Mouse (Mus musculus): ENCODE data around the gene Dtx2. TPM values are rescaled to one million over a fixed set of nuclear protein-coding genes. Genes with fewer than 3 reads are reported as not detected.

The Dtx2 gene
- 10 to 100 TPM; 16.6 to 19.2 TPM for total RNA-seq (2021)
- long read RNA-seq, experiment 1, transcript Dtx2-202 (11 exons, 2,650 nt), result major isoform, 9 of 30 reads
- long read RNA-seq, experiment 1, partial matches to known transcripts, result 17 of 30 reads
- long read RNA-seq, experiment 1, other reads (novel, unspliced or antisense), result 3 of 30 reads
- long read RNA-seq, experiment 2, transcript Dtx2-202 (11 exons, 2,650 nt), result major isoform, 13 of 21 reads
- long read RNA-seq, experiment 2, partial matches to known transcripts, result 4 of 21 reads
- long read RNA-seq, experiment 2, other reads (novel, unspliced or antisense), result 3 of 21 reads

DNA sequence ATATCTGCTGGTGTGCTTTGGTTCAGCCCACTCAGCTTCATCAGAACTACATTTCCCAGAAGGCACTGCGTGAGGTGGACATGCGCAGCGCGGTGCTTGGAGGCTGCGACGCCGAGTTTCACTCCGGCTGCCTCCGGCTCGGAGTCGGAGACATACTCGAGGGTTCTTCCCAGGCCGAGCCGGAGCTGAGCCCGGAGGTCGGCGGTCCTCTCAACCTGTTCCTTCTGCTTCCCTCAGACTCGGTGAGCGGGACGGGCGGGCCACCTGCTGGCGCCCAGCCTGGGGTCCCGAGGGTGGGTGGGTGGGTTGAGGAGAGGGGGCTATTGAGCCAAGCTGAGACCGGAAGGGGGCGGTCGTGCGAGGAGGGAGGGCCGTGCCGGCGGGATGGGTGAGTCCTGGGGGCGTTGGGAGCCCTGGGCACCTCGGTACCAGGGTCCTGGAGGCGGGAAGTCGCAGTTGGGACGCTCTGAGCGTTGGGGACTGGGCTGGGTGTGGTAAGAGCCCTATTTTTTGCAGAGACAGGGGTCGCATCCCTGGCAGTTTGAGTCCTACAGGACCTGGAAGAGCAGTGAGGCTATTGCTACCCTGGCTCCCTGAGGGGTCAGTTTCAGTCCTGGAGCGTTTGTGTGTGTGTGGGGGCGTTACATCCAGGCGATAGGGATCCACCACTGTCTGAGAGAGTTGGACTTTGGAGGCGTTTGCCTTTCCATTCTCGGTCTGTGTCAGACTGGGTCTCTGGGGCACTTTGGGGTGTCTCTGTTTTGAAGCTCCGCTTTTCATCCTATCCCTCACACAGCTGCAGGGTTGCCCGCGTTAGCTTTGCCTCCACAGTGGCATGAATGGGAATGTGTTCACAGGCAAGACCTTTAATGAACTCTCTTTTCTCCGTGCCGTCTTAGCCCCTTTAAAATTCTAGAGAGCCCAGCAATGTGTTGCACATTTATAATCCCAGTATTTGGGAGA, at the start of gene Dtx2:
Gene Dtx2 (plus strand): TSS at position 76 of the 963 bp plus-strand sequence.
- peak; percentile 94 for DNase-seq

DNA sequence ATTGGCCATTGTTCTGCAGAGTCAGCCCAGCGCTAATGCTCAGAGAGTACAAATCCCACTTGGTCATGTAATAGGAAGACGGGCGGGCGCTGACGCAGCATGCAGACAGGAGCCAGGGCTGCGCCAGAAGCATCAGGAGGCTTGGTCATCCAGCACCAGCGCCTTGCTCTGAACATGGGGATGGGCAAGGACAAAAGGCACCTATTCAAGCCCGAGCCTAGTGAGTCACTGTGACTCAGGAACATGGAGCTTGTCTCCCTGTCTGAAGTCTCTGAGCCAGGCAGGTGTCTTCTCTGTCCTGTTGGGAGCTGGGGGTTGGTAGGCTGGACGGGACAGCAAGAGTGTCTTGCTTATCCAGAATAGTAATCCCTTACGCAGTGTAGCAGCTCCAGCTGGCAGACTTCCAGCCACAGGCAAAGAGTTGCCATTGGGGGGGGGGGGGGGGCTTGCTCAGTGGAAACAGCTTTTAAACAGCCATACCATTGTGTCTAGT, 48.6 kb upstream of the Dtx2 start:
- peak; percentile 39 for DNase-seq

- DNase-seq, result no peak
Observed at GRCm38 (mm10) chr5:135946621-135947020, 48.0 kb upstream of the Dtx2 start.

DNA sequence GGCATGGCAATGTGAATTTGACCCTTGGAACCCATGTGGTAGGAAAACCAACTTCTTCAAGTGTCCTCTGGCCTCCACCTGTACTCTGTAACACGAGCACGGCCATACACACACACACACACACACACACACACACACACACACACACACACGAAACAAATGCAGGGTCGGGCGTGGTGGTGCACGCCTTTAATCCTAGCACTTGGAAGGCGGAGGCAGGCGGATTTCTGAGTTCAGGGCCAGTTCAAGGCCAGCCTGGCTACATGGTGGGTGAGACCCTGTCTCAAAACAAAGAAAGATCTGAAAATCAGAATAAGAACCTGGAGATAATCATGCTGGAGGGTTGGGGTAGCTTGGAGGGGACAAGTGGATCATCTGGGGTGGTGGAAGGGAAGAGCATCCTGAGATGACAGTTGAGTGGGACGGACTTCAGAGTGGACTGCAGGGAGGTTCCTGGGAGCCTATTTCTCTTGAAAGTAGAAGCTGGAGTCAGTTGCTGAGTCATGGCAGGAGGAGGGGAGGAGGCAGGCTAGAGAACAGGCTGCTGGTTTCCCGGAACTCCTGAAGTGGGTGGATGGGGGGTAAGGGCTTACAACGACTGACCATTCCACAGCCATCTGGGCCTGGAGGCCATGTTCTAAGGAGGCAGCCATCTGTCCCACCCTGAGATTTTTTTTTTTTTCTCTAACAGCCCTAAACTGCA, 43.7 kb upstream of the Dtx2 start:
- peak; percentile 46 for DNase-seq

GRCm38 (mm10) chr5:135951660-135952059, 42.9 kb upstream of the Dtx2 start:
- peak; percentile 63 for DNase-seq

GRCm38 (mm10) chr5:135952830-135953229, 41.8 kb upstream of the Dtx2 start:
- no peak for DNase-seq

GRCm38 (mm10) chr5:135956300-135957206, 38.0 kb upstream of the Dtx2 start:
- DNase-seq, result no peak

DNA sequence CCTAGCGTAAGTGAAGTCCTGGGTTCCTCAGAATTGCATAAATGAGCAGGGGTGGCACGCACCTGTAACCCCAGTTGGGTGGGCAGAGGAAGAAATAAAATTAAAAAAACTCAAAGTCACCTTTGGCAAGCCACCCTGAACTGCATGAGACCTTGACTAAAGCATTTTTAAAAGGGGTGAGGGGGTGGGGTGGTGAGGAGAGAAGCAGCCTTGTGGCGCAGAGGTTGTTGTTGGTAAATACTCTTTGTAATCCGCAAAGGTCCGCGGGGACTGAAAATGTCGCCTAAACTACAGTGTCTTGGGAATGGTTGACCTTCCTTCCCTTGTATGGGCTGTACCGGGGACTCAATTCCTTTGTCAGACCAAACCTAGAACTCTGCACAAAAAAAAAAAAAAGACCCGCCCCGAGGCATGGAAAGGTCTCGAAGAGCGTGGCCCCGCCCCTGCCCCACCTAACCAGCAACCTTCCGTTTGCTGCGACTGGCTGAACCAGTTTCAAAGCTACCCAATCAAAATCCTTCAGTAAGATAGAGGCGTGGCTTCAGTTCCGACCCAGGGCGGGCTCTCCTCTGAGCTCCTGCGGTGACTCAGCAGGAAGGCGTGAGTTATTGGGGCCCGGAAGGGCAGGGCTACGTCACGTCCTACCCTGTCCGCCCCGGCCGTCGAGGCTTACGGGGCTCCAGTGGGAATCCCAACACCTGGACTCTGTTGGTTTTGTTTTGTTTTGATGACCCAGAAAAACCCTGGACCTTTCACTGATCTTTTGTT, 37.2 kb upstream of the Dtx2 start:
- DNase-seq, result peak; percentile 95

GRCm38 (mm10) chr5:135958367-135958766, 36.2 kb upstream of the Dtx2 start:
- no peak for DNase-seq

- DNase-seq, result no peak
Observed at GRCm38 (mm10) chr5:135959911-135960310, 34.7 kb upstream of the Dtx2 start.

DNA sequence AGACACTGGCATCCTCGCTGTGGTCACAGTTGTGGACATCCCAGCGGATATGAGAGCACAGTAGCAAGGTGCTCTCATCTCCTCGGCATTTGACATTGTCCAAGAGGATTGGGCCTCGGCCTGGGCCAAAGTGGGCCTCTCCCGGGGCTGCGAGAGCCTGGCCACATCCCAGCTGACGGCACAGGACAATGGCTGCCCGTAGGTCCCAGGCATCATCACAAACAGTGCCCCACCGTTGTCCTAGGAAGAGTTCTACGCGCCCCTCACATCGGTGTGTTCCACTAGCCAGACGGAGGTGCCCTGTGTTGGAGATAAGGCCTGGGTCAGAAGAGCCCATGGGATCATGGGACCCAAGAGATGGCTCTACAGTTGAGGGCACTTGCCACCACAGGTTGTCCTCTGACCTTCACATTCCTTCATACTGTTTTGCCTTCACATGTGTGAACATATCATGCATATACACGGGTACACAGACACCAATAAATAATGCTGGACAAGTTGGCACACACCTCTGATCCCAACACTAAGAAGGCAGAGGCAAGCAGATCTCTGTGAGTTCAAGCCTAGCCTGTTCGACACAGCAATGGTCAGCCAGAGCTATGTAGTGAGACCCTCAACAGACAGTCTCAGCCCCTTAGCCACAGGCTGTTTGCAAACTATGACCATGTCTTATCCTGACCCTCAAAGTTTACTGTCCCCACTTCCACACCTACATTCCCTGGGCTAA, 33.5 kb upstream of the Dtx2 start:
- DNase-seq, result no peak

DNA sequence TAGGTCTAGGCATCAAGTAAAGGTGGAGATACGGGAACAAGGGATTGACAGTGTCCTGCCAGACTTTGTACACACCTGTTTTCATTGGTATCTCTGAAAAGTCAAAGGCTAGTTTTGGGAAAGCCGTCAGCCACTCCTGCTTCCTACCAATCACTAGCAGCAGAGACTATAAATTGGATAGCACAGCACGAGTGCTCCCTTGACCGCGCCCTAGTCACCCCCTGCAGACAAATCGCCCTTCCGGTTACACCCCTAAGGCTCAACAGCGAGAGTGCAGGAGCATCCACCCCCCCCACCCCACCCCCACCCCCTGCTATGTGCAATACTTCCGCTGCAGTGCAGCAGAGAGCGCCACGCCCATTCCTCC, 32.5 kb upstream of the Dtx2 start:
- DNase-seq, result no peak

DNA sequence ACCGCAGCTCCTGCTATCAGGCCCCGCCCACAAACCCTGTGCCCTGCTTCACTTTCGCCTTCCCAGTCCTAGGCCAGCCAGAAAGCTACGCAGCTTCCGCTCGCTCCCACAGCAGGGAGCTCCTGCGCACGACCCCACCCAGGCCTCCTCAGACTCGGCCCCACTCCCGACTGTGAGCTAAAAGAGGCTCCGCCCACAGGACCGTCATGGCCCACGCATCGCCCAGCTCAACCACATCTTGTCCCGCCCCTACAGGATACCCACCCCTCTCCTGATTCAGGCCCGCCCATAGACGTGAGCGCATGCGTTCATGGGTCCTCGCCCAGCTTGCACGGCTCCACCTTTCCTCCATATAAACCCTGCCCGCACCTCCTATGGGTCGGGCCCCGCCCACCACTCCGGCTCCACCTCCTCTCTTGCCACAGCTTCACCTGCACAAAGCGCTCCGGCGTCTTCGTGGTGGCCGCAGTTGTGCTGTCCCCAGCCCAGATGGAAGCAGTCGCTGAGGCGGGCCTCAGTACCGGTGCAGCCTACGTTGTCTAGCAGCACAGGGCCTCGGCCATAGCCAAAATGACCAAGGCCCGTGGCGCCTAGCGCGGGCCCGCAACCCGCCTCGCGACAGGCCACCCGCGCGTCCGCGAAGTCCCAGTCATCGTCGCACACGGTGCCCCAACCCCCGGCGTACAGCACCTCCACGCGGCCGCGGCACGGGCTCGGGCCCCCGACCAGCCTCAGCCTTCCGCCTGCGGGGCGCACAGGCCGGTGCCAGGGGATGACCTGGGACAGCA, 31.9 kb upstream of the Dtx2 start:
- DNase-seq, result peak; percentile 98

- DNase-seq, result no peak
Observed at GRCm38 (mm10) chr5:135963280-135963627, 31.3 kb upstream of the Dtx2 start.

DNA sequence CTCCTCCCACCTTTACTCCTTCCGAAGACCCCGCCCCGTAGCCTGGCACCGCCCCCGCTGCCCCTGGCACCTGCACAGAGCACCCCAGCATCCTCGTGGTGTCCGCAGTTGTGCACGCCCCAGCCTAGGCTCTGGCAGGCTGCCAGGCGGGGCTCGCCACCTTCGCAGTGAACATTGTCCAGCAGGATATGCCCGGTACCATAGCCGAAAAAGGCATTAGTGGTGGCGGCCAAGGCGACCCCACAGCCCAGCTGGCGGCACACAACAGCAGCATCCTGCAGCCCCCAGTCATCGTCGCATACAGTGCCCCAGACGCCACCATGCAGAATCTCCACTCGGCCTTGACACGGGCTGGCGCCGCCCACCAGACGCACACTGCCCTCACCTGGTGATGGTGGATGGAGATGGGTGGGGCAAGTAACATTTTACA, 29.1 kb upstream of the Dtx2 start:
- peak; percentile 41 for DNase-seq

- no peak for DNase-seq
Observed at GRCm38 (mm10) chr5:135966866-135967265, 27.7 kb upstream of the Dtx2 start.

- DNase-seq, result peak; percentile 67
Observed at GRCm38 (mm10) chr5:135968781-135969180, 25.8 kb upstream of the Dtx2 start.

GRCm38 (mm10) chr5:135970247-135970646, 24.4 kb upstream of the Dtx2 start:
- no peak for DNase-seq

DNA sequence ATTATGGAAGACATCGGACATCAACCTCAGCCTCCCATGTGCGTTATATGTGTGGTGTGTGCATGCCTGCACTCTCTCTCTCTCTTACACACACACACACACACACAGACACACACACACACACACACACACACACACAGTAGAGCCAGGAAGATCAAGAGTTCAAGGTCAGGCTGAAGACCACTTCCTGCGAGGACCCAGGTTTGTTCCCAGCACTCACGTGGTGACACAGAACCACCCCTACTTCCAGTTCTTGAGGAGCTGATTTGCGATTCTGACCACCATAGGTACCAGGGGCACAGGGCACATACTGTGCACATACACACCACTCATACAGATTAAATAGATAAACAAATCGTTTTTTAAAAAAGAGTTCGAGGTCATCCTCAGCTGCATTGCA, 22.7 kb upstream of the Dtx2 start:
- DNase-seq, result no peak
